Mouse (Mus musculus): ENCODE results near the gene Lat2.

Lat2 gene

GRCm38 (mm10) chr5:134613727-134614126 is 1.1 kb downstream of the Lat2 start:
- no peak for DNase-seq (ENCODE audit: low read depth, low spot score)

- no peak for DNase-seq (ENCODE audit: low read depth, low spot score)
These were observed 2.9 kb downstream of the Lat2 start for GRCm38 (mm10) chr5:134611810-134612521.

GRCm38 (mm10) chr5:134609916-134610643 is 4.7 kb downstream of the Lat2 start:
- DNase-seq (ENCODE audit: low read depth, low spot score): peak; percentile 63

- DNase-seq (ENCODE audit: low read depth, low spot score): no peak
These were observed 7.7 kb downstream of the Lat2 start for GRCm38 (mm10) chr5:134607121-134607520.

- no peak for DNase-seq (ENCODE audit: low read depth, low spot score)
These were observed 8.5 kb downstream of the Lat2 start for GRCm38 (mm10) chr5:134606314-134606713.

- DNase-seq (ENCODE audit: low read depth, low spot score): no peak
These were observed 10.4 kb downstream of the Lat2 start for GRCm38 (mm10) chr5:134604376-134604775.

- no peak for DNase-seq (ENCODE audit: low read depth, low spot score)
These were observed 17.1 kb downstream of the Lat2 start for GRCm38 (mm10) chr5:134597711-134598110.

GRCm38 (mm10) chr5:134593093-134593492 is 21.7 kb downstream of the Lat2 start:
- no peak for DNase-seq (ENCODE audit: low read depth, low spot score)

- no peak for DNase-seq (ENCODE audit: low read depth, low spot score)
These were observed 22.7 kb downstream of the Lat2 start for GRCm38 (mm10) chr5:134592026-134592581.

GRCm38 (mm10) chr5:134589900-134590299 is 24.9 kb downstream of the Lat2 start:
- DNase-seq (ENCODE audit: low read depth, low spot score): no peak

GRCm38 (mm10) chr5:134584798-134585197 is 30.0 kb downstream of the Lat2 start:
- no peak for DNase-seq (ENCODE audit: low read depth, low spot score)

- DNase-seq (ENCODE audit: low read depth, low spot score): no peak
These were observed 31.0 kb downstream of the Lat2 start for GRCm38 (mm10) chr5:134583884-134584213.

GRCm38 (mm10) chr5:134583006-134583883 is 31.6 kb downstream of the Lat2 start:
- no peak for DNase-seq (ENCODE audit: low read depth, low spot score)

- DNase-seq (ENCODE audit: low read depth, low spot score): peak; percentile 96
These were observed 32.5 kb downstream of the Lat2 start for GRCm38 (mm10) chr5:134582221-134582907.

- no peak for DNase-seq (ENCODE audit: low read depth, low spot score)
These were observed 33.7 kb downstream of the Lat2 start, which contains the start of gene Rfc2 for GRCm38 (mm10) chr5:134581146-134581545. Rfc2 (plus strand) TSS chr5:134581366.

GRCm38 (mm10) chr5:134579135-134579534 is 35.7 kb downstream of the Lat2 start:
- DNase-seq (ENCODE audit: low read depth, low spot score): peak; percentile 66

GRCm38 (mm10) chr5:134577534-134577933 is 37.3 kb downstream of the Lat2 start:
- DNase-seq (ENCODE audit: low read depth, low spot score): no peak

GRCm38 (mm10) chr5:134576517-134577220 is 38.2 kb downstream of the Lat2 start:
- no peak for DNase-seq (ENCODE audit: low read depth, low spot score)

- DNase-seq (ENCODE audit: low read depth, low spot score): no peak
These were observed 39.0 kb downstream of the Lat2 start for GRCm38 (mm10) chr5:134575833-134576232.

- no peak for DNase-seq (ENCODE audit: low read depth, low spot score)
These were observed 42.2 kb downstream of the Lat2 start for GRCm38 (mm10) chr5:134572508-134573214.

All from ES-CJ7 (cell line).